Mouse (Mus musculus) T-helper 2 cell (primary cell): ENCODE results near the gene Smagp.

ENCODE experiments used
- in situ Hi-C: fragments of 300-600 bp; cut with MboI, MseI; formaldehyde crosslinking; loops from one replicate; pipeline ENCODE4 v1.15.1; 2025; ENCODE audit warnings: high pct_unique_total_duplicates

The Smagp gene

GRCm38 (mm10) chr15:100665411-100666218, 28.9 kb upstream of the Smagp start:
- in situ Hi-C loops = no loop called here

GRCm38 (mm10) chr15:100664813-100665274, 28.1 kb upstream of the Smagp start:
- in situ Hi-C loops = no loop called here

GRCm38 (mm10) chr15:100660805-100661204, 24.1 kb upstream of the Smagp start:
- in situ Hi-C loops = no loop called here

GRCm38 (mm10) chr15:100660306-100660705, 23.6 kb upstream of the Smagp start:
- in situ Hi-C loops = no loop called here

GRCm38 (mm10) chr15:100655201-100655600, 18.5 kb upstream of the Smagp start:
- in situ Hi-C loops = loop anchor here (10.0 kb wide), 1 partner anchor 190 kb away; no protein-coding TSS in a partner anchor

GRCm38 (mm10) chr15:100654271-100654670, 17.5 kb upstream of the Smagp start:
- in situ Hi-C loops = loop anchor here (10.0 kb wide), 1 partner anchor 191 kb away; no protein-coding TSS in a partner anchor

GRCm38 (mm10) chr15:100651610-100652009, 14.9 kb upstream of the Smagp start:
- in situ Hi-C loops = loop anchor here (10.0 kb wide), 1 partner anchor 193 kb away; no protein-coding TSS in a partner anchor

GRCm38 (mm10) chr15:100650111-100650510, 13.4 kb upstream of the Smagp start:
- in situ Hi-C loops = loop anchor here (10.0 kb wide), 1 partner anchor 195 kb away; no protein-coding TSS in a partner anchor

GRCm38 (mm10) chr15:100646161-100646560, 9.4 kb upstream of the Smagp start:
- in situ Hi-C loops = no loop called here

- in situ Hi-C loops = no loop called here
Observed at GRCm38 (mm10) chr15:100642451-100642850, 5.7 kb upstream of the Smagp start.

GRCm38 (mm10) chr15:100641226-100641810, 4.6 kb upstream of the Smagp start:
- in situ Hi-C loops = no loop called here

GRCm38 (mm10) chr15:100639972-100640750, 3.4 kb upstream of the Smagp start:
- in situ Hi-C loops = no loop called here

GRCm38 (mm10) chr15:100637661-100638060, 921 bp upstream of the Smagp start:
- in situ Hi-C loops = no loop called here

- in situ Hi-C loops = no loop called here
Observed at GRCm38 (mm10) chr15:100635851-100636645, 692 bp downstream of the Smagp start.

GRCm38 (mm10) chr15:100635239-100635638, 1.5 kb downstream of the Smagp start:
- in situ Hi-C loops = no loop called here

GRCm38 (mm10) chr15:100633341-100633740, 3.4 kb downstream of the Smagp start:
- in situ Hi-C loops = no loop called here

GRCm38 (mm10) chr15:100632323-100632722, 4.4 kb downstream of the Smagp start:
- in situ Hi-C loops = no loop called here

- in situ Hi-C loops = no loop called here
Observed at GRCm38 (mm10) chr15:100631454-100632170, 5.1 kb downstream of the Smagp start.

- in situ Hi-C loops = no loop called here
Observed at GRCm38 (mm10) chr15:100630126-100630525, 6.6 kb downstream of the Smagp start.

GRCm38 (mm10) chr15:100628797-100629196, 7.9 kb downstream of the Smagp start:
- in situ Hi-C loops = no loop called here
